Mouse (Mus musculus) cerebellum, adult 2 months (tissue): ENCODE data around the gene Pih1d1. TPM values are rescaled to one million over a fixed set of nuclear protein-coding genes. Genes with fewer than 3 reads are reported as not detected.

Source experiments
- DNase-seq, 2 experiments: peaks; one replicate each; pipeline ENCODE4 v3.0.0; 2021
- H3K27ac ChIP-seq: fragments of 200-500 bp; 2 replicates; pipeline ENCODE4 v1.5.1; 2012; ENCODE audit warnings: low read length, control low read depth, inconsistent platforms; ENCODE audit not compliant: insufficient read depth
- H3K27me3 ChIP-seq: fragments of 200-500 bp; 2 replicates; pipeline ENCODE4 v1.6.1; 2012; ENCODE audit warnings: inconsistent platforms, mild to moderate bottlenecking, low read length, moderate library complexity; ENCODE audit not compliant: control insufficient read depth, insufficient read depth
- H3K4me1 ChIP-seq: fragments of 200-500 bp; 2 replicates; pipeline ENCODE4 v1.6.1; 2011; ENCODE audit warnings: low read length; ENCODE audit not compliant: control insufficient read depth, insufficient read depth
- H3K4me3 ChIP-seq: fragments of 200-500 bp; replicated peaks from 2 replicates; pipeline ENCODE3; 2011; ENCODE audit warnings: mild to moderate bottlenecking, low read depth, low read length, control low read depth; ENCODE audit not compliant: insufficient read depth
- CTCF ChIP-seq: fragments of 200-500 bp; IDR thresholded peaks from 2 replicates; pipeline ENCODE4 v1.5.1; 2011; ENCODE audit warnings: low read depth, mild to moderate bottlenecking, control low read depth, low read length, moderate library complexity, borderline replicate concordance; ENCODE audit not compliant: insufficient read depth
- POLR2A ChIP-seq: fragments of 200-500 bp; IDR thresholded peaks from 2 replicates; pipeline ENCODE4 v1.6.1; 2011; ENCODE audit warnings: low read length, control low read depth, borderline replicate concordance; ENCODE audit not compliant: insufficient read depth
- WGBS: fragments of 180-500 bp; shearing (Covaris S2); methylation state at CpG from one replicate; pipeline ENCODE4 v1.1.7; 2018; 5-methylcytosine and 5-hydroxymethylcytosine counted together
- polyA plus RNA-seq: library from polyadenylated mRNA; depleted of rRNA; stranded (reverse); fragments of >200 nt; gene quantifications from 2 replicates; pipeline ENCODE4 v1.2.3, GENCODE M21; 2012

Pih1d1 gene
- polyA plus RNA-seq, 1 experiment, result 53.1 TPM

GRCm38 (mm10) chr7:45161612-45162473 lies 7.7 kb downstream of the Pih1d1 start:
- WGBS, result 1% methylated on average over 35 of the region's 35 CpGs

DNA sequence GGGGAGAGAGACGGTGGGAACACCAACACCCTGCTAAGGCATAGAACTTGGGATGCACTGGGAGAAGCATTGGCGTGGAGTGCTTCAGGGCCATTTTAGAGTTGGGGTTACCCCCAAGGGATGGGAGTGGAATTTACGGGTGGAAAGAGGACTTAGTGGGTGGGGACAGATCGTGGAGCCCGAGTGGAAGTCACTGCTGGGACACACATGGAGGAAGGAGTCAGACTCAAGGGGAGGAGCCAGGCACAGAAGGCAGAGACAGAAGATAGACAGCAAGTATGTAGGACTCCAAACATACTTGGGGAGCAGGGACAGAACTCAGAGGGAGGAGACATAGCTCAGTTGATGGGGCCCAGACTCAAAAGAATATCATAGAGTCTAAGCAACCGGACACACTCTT lies 8.4 kb downstream of the Pih1d1 start:
- peak overlapping the region; percentile 36 for H3K4me3 ChIP-seq
- 9% methylated on average over 6 of the region's 6 CpGs for WGBS
- peaks cover 5% of the 10 kb centered on the region; the same call in 1 of the 2 replicates for H3K4me1 ChIP-seq
- no peaks in the 10 kb centered on the region for H3K27me3 ChIP-seq
- TF ChIP-seq CTCF, result no peak
- 0 out of 2 replicates have a peak, but pooled peaks have one; percentile 24 for TF ChIP-seq POLR2A
- peak overlapping the region; percentile 65 for H3K27ac ChIP-seq
- DNase-seq, result no peak

More at GRCm38 (mm10) chr7:45161612-45162473, 7.7 kb downstream of the Pih1d1 start:
- H3K4me1 ChIP-seq, result peaks cover 5% of the 10 kb centered on the region; the same call in 1 of the 2 replicates
- peak overlapping the region; percentile 65 for H3K27ac ChIP-seq
- TF ChIP-seq POLR2A (no peak), CTCF (peak; percentile 95)
- DNase-seq, result peak; percentile 99
- no peaks in the 10 kb centered on the region for H3K27me3 ChIP-seq
- peak overlapping the region; percentile 36 for H3K4me3 ChIP-seq

- TF ChIP-seq CTCF, result no peak
- TF ChIP-seq POLR2A, result no peak
- Histone ChIP-seq H3K27ac (peak overlapping the region; percentile 87), H3K4me3 (peak overlapping the region; percentile 79), H3K4me1 (peaks cover 5% of the 10 kb centered on the region; the same call in 1 of the 2 replicates), H3K27me3 (no peaks in the 10 kb centered on the region)
- 35% methylated on average over 9 of the region's 9 CpGs for WGBS
- no peak for DNase-seq
Observed at GRCm38 (mm10) chr7:45162996-45163615, 9.0 kb downstream of the Pih1d1 start.

DNA sequence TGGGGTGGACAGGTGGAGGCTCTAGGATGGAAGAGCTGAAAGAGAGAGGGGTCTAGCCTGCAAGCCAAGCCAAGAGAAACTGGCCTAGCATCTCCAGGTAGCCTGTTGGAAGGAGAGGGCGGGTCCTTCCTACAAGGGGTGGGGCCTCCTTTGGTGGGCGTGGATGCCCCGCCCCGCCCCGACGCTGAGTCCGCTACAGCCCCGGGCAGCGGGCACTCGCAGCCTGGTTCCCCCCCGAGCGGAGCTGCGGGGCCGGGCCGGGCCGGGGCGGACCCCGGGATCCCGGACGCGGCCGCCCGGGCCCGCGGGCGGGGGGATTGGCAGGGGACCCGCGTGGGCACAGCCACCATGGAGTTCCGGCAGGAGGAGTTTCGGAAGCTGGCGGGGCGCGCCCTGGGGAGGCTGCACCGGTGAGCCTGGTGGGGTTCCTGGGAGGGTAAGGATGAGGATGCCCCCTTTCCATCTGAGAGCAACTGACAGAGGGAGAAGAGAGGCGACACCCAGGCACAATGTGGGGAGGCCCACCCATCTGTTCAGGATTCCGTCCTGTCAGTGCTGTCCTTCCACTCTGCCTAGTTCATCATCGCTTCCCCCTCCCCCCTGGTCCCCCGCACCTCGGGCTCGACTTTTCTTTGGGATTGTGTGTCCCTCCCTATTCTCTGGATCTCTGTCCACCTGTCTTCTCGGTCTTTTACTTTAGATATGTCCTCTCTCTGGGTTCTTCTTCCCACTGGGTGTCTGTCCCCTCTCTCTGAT lies 9.8 kb downstream of the Pih1d1 start, which contains the start of gene Slc17a7:
TSS of gene Slc17a7 (plus strand) at position 215 of the 756 bp plus-strand sequence.
- DNase-seq, result peak; percentile 86 to 89
- WGBS, result 3% methylated on average over 40 of the region's 41 CpGs
- Histone ChIP-seq H3K4me1 (peaks cover 10% of the 10 kb centered on the region; the same call in 1 of the 2 replicates), H3K4me3 (peak within 1 kb of the TSS; percentile 79), H3K27ac (peak within 1 kb of the TSS; percentile 91), H3K27me3 (no peaks in the 10 kb centered on the region)
- TF ChIP-seq POLR2A (peak; percentile 65), CTCF (no peak)

DNA sequence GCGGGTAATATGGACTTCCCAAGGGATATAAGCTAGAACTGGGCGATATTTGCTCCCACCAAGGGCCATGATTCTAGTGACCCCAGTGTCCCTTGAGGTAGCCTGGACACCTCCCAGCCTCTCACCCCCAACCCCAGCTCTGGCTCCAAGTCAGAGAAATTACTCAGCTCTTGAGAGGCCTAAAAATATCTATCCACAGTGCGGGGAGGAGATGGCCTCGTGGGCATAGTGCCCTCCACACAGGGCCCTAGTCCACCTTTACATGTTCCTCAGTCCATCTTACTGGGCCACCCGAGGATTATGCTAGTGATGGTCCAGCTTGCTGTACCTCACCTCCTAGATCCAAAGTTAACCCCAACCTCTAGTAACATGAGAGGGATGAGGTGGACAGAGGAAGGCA lies 10.7 kb downstream of the Pih1d1 start:
- 16% methylated on average over 5 of the region's 5 CpGs for WGBS
- peak; percentile 78 to 84 for DNase-seq
- H3K4me1 ChIP-seq, result peaks cover 15% of the 10 kb centered on the region; the same call in 1 of the 2 replicates
- peak overlapping the region; percentile 91 for H3K27ac ChIP-seq
- H3K27me3 ChIP-seq, result no peaks in the 10 kb centered on the region
- TF ChIP-seq CTCF (no peak), POLR2A (peak; percentile 43; the same call in 1 of the 2 replicates)
- peak overlapping the region; percentile 79 for H3K4me3 ChIP-seq

GRCm38 (mm10) chr7:45165701-45166100 lies 11.6 kb downstream of the Pih1d1 start:
- TF ChIP-seq CTCF, result no peak
- TF ChIP-seq POLR2A, result no peak
- Histone ChIP-seq H3K4me3 (peak overlapping the region; percentile 79), H3K27ac (peak overlapping the region; percentile 91), H3K4me1 (peaks cover 22% of the 10 kb centered on the region), H3K27me3 (no peaks in the 10 kb centered on the region)
- peak in 1 of 2 experiments; percentile 61 for DNase-seq
- 12% methylated on average over 11 of the region's 11 CpGs for WGBS

- TF ChIP-seq CTCF (no peak), POLR2A (peak; percentile 30; the same call in 1 of the 2 replicates)
- H3K4me3 ChIP-seq, result peak overlapping the region; percentile 79
- H3K27ac ChIP-seq, result peak overlapping the region; percentile 93
- H3K4me1 ChIP-seq, result peaks cover 26% of the 10 kb centered on the region
- 8% methylated on average over 10 of the region's 10 CpGs for WGBS
- peak; percentile 76 to 80 for DNase-seq
- no peaks in the 10 kb centered on the region for H3K27me3 ChIP-seq
Observed at GRCm38 (mm10) chr7:45166950-45167401, 12.9 kb downstream of the Pih1d1 start.
